Mouse (Mus musculus) ES-E14 (cell line): ENCODE results near the gene Eif2d.

ENCODE experiments used
- CHD2 ChIP-seq: IDR thresholded peaks from 2 replicates; pipeline ENCODE4 v1.6.1; 2014; ENCODE audit warnings: mild to moderate bottlenecking, low read depth, low read length, inconsistent platforms
- ZC3H11A ChIP-seq: IDR thresholded peaks from 2 replicates; pipeline ENCODE4 v1.6.1; 2012; ENCODE audit warnings: low read depth, mild to moderate bottlenecking, inconsistent platforms, low read length, borderline replicate concordance

- no peak for TF ChIP-seq CHD2
- TF ChIP-seq ZC3H11A: no peak
Measured at GRCm38 (mm10) chr1:131118530-131118929, 34.5 kb upstream of the Eif2d start.
